Mouse (Mus musculus) brain, embryonic 18.5 days (tissue): ENCODE measurements around the gene Pth.

Experiments
- DNase-seq: peaks from one replicate; pipeline ENCODE4 v3.0.0-alpha.2; 2012; ENCODE audit warnings: low read depth, low spot score

The Pth gene

DNA sequence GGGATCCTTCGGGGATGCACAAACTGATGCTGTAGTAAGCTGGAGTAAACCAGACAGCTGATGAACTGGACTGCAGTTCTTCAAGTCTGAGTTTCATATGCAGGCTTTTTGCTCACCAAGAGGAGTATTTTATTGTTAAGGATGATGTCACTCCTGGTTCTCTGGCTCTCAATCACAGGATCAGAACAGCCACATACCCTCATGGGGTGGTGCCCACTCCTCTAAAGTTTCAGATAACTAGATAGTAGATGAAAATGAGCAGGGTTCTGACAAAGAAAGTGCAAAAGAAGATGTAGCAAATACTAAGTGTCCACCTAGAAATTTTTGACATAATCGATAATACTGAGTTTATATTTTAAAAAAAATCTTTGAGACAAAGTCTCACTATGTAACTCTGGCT, at the start of gene Pth:
Gene Pth (minus strand): TSS at position 101 of the 400 bp plus-strand sequence.
- no peak for DNase-seq

- no peak for DNase-seq
Observed at GRCm38 (mm10) chr7:113436312-113436711, 47.9 kb upstream of the Pth start.

DNA sequence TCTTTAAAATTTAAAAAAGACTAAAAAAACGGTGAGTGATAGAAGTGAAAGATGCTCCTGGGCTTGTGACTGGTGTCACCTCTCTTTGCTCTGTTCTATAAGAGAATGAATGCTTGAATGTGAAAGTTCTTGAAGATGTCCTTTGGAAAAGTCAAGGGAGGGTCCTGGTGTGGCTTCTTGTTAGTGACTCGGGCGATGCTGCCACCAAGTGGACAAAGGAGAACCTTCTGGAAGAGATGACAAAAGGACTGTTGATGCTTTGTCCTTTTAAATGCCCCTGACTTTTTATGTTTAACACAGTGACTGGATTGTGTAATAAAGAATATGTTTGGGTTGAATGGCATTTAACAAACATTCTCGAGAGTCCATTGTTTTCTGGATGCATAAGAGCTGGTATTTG, 45.9 kb upstream of the Pth start:
- peak; percentile 4 for DNase-seq

DNA sequence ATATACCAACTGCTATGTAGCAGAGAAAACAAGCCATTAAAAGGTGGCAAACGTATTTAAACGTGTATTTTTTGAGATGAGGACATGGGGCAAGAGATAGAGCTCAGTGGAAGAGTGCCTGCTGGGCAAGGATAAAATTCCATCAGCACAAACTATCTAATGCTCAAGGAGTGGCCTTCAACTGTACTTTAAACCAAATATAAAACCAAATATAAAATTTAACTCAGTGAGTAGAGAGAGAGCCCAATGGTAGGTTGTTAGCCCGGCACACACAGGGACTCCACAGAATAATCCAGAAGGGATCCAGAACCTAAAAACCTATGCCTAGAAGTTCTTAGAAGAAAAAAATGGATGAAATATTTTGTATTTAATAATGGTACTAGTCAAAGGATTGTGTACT, 45.1 kb upstream of the Pth start:
- DNase-seq, result no peak

DNA sequence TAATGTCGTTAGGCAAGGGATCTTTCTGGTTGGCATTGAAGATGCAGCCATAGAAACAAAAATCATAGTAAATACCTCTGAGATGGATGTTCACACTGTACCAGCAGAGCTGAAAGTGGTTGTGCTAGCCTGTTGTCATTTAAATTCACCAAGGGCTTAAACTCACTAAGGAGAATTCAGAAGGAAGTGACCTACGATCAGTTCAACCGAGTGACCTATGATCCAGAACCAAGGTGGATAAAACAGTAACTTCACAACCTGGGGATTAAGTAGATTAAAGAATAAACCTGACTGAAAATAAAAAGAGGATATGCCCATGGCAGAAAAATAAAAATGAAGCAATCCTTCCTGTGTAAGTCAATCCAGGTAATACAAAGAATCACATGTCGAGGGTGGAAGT, 44.5 kb upstream of the Pth start:
- no peak for DNase-seq

DNA sequence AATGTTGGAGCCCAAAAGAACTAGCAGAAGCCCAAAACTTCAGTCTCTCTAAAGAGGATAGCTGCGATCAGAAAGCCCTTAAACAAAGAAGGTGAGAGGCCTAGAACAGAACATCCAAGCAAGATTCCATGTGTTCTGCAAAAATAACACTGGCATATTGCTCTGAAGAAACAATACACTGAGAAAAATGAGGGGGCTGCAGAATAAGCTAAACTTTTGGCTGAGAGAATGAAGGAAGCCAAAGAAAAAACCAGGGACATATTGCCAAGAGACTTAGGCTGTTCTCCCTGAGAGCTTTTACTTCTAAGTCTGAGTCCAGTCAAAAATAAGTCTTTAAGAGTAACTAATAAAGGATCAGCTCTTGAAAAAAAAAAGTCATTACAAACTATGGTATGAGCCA, 32.4 kb upstream of the Pth start:
- no peak for DNase-seq

GRCm38 (mm10) chr7:113419070-113419782, 30.9 kb upstream of the Pth start:
- DNase-seq, result no peak

GRCm38 (mm10) chr7:113416536-113416935, 28.2 kb upstream of the Pth start:
- no peak for DNase-seq

DNA sequence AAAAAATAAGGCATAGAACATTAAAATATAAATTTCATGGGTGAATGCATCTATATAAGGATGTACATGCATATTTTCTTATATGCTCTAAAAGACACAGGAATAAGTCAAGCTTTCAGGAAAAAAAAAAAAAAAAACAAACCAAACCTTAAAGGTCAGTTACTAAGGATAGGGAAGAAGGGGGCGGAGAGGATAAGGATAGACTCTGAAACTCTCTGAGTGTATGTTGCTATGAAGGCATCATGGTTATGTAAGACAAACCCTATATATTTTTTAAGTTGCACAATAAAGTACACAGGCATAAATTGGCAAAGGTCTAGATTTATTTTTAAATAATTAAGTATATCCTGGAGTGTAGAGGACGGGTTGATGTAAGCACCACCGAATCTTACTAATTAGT, 26.9 kb upstream of the Pth start:
- DNase-seq, result no peak

- DNase-seq, result no peak
Observed at GRCm38 (mm10) chr7:113408712-113409111, 20.3 kb upstream of the Pth start.

DNA sequence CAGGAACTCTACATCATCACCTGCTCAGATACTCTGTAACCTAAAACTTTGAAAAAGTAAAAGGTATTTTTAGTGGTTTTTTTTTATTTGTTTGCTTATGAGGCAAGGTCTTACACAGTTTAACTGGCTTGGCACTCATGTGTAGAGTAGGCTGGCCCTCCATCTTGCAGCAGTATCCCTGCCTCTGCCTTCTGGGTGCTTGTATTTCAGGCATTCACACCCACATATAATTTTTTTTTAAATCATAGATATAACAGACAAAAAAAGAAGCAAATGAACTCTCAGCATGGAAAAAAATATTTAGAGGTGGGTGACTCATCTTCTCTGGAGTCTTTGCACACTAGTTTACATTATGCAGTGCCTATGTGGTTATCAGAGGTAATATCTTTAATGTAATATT, 9.7 kb upstream of the Pth start:
- DNase-seq, result no peak

DNA sequence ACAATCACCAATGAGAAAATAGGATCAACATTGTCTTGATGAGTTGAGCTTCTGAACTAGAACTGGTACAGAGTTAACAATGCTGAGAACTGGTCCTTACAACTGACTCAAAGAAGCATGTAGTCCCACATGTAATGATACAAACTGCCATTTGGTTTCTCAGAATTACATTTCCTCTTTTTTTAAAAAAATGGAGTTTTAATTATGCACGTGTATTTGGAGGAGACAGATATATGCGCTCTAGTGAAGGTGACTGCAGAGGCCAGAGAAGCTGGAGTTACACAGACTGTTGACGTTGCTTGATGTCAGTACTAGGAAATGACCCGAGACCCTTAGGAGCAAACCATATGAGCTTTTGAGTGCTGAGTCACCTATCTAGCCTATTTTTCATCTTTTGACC, 8.3 kb upstream of the Pth start:
- no peak for DNase-seq

GRCm38 (mm10) chr7:113391619-113392018, 3.2 kb upstream of the Pth start:
- DNase-seq, result no peak

- peak; percentile 62 for DNase-seq
Observed at GRCm38 (mm10) chr7:113377875-113378658, 10.3 kb downstream of the Pth start.

- DNase-seq, result no peak
Observed at GRCm38 (mm10) chr7:113372682-113373081, 15.7 kb downstream of the Pth start.

GRCm38 (mm10) chr7:113369620-113370340, 18.6 kb downstream of the Pth start:
- no peak for DNase-seq

DNA sequence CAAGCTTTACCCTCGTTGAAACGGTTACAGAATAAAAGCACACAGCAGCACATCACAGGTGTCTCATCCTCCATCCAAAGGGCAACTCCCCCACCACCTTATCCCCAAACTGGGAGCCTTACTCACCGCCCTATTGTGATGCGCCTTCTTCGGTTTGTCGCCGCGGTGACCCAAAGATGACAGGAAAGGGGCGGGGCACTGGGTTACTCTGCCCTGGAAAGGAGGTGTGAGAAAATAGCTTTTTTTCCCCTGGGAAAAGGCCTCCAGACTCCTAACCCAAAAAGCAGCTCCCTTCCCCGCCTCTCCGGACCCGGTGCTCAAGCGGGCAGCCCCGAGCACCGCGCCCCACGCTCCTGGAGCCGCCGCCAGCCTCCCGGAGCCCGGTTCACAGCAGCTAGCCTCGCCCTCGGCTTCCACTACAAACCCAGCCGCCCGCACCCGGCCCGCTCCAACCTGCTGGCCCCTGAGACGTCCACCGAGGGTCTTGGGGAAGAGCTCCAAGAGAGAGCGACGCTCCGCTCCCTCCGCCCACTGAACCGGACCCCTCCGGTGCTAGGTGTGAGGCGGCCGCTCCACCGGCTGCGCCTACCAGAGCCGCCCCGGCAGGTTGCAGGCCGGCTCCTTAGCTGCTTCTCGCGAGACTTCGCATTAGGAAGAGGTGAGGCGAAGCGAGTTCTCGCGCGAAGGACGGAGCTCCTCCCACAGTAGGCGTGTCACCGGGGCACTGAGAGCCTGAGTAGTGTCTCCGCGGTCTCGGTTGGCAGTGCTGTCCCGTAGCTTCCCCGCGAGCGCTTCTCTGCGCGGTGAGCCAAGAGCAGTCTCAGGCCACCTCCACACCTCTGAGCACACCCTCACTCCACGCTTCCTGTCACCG, 19.4 kb downstream of the Pth start, which contains the start of gene Btbd10:
Gene Btbd10 (minus strand): TSS at position 647 of the 874 bp plus-strand sequence.
- DNase-seq, result peak; percentile 93

DNA sequence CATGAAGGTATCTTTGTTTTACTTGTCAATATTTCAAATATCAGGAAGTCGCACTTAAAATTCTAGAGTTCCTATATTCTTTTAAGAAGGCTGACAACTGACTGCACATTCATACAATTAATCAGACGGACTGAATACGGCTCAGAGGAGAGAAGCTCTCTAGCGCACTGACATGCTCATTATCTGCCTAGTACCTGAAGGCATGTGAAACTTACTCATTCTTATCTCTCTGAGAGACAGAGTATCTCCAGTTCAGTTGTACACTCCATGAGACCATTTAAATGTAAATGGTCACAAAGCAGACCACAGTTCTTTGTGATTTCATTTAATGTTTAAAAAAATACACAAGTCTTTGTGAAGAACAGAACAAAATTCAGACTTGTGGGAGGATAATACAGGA, 20.9 kb downstream of the Pth start:
- no peak for DNase-seq

- DNase-seq, result no peak
Observed at GRCm38 (mm10) chr7:113349089-113349488, 39.3 kb downstream of the Pth start.

- peak; percentile 40 for DNase-seq
Observed at GRCm38 (mm10) chr7:113347694-113348093, 40.7 kb downstream of the Pth start.

DNA sequence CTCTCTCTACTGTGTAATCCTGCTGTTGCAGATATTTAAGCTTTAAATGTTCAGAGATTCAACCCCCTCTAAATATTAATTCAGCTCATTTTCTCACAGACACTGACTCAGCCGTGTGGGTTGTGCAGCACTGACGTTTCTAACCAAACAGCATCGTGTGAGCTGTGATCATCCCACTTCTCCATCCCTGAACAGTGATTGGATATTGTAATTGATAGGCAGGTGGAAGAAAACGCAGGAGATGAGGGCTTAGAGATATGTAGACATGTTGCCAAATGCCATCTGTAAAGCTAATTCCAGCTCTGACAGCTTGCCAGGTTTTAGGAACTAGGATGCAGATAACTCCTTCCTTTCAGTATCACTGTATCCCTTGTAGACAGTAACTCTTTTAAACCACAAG, 41.1 kb downstream of the Pth start:
- DNase-seq, result peak; percentile 79
